In genomic region chr9:54416238-54416637, GRCm38 (mm10) we compare ENCODE assay signal across 12 mouse cellular contexts.
DNase-seq lines count a peak whose midpoint lies in the region; ATAC-seq and TF ChIP-seq lines count a peak whose summit lies in the region.
"Had no signal": no experiment of that assay in that cellular context is flagged by ENCODE, and none has a peak within 500 bp of the region (broad histone marks: within the 10 kb centered on the region; RNA-seq: fewer than 3 reads in every experiment).

No protein-coding gene starts in this region.

- 92% methylated on average over 2 of the region's 2 CpGs for WGBS in kidney, postnatal 0 days
- 94% methylated on average over 2 of the region's 2 CpGs for WGBS in kidney, embryonic 14.5 days

- H3K4me1 ChIP-seq in kidney, postnatal 0 days (replicated peaks; ENCODE audit: insufficient read depth, low read length): no peaks in the 10 kb centered on the region
- no peaks in the 10 kb centered on the region for H3K4me1 ChIP-seq in kidney, embryonic 14.5 days (ENCODE audit: control insufficient read depth, insufficient read depth, low read length)
- H3K4me1 ChIP-seq in CH12.LX (ENCODE audit: control insufficient read depth in 1 of 2, insufficient read depth in 2 of 2) (no peaks in the 10 kb centered on the region), MEL (ENCODE audit: control insufficient read depth in 1 of 2, insufficient read depth in 2 of 2, low read length in 2 of 2) (no peaks in the 10 kb centered on the region; a peak in 1 of 4 replicates)

- TF ChIP-seq CTCF in kidney, postnatal 0 days (IDR thresholded peaks at IDR 0.05; ENCODE audit: low read depth): peak; percentile 67
- TF ChIP-seq CTCF in CH12.LX (conservative IDR thresholded peaks at IDR 0.05 in 1 of 2, IDR thresholded peaks at IDR 0.05 in 1 of 2; ENCODE audit: low read depth in 2 of 2, low read length in 2 of 2) (peak; percentile 29 to 68; a peak in 3 of 4 replicates), MEL (IDR thresholded peaks at IDR 0.05 in 2 of 3, conservative IDR thresholded peaks at IDR 0.05 in 1 of 3; ENCODE audit: control insufficient read depth in 1 of 3, insufficient read depth in 1 of 3, low read depth in 2 of 3, low read length in 3 of 3, poor library complexity in 1 of 3, severe bottlenecking in 1 of 3) (peak in 2 of 3 experiments; percentile 31 to 55; a peak in 3 of 6 replicates)

- dilution Hi-C loops in CH12.LX (cut with MboI; ENCODE audit: extremely low pct_ligation_motif_present, extremely low pct_unique_long_range_greater_than_20kb, low sequenced_read_pairs): no loop called here

- 0 out of 2 replicates have a peak, but pooled peaks cover 2% of the 10 kb centered on the region for H3K36me3 ChIP-seq in kidney, postnatal 0 days (ENCODE audit: insufficient read depth, low read length)
- no peaks in the 10 kb centered on the region for H3K36me3 ChIP-seq in kidney, embryonic 14.5 days (ENCODE audit: control insufficient read depth, insufficient read depth, low read length)
- H3K36me3 ChIP-seq in CH12.LX (replicated peaks in 1 of 2; ENCODE audit: control insufficient read depth in 1 of 2, insufficient read depth in 1 of 2, low read length in 1 of 2) (peaks cover 16 to 50% of the 10 kb centered on the region in 2 experiments), MEL (ENCODE audit: control insufficient read depth in 1 of 2, insufficient read depth in 2 of 2, low read length in 2 of 2) (no peaks in the 10 kb centered on the region; a peak in 1 of 4 replicates)

- H3K27me3 ChIP-seq in kidney, postnatal 0 days (ENCODE audit: insufficient read depth, low read length): no peaks in the 10 kb centered on the region
- H3K27me3 ChIP-seq in kidney, embryonic 14.5 days (ENCODE audit: control insufficient read depth, insufficient read depth, low read length): no peaks in the 10 kb centered on the region
- H3K27me3 ChIP-seq in CH12.LX (replicated peaks) (no peaks in the 10 kb centered on the region), MEL (ENCODE audit: control insufficient read depth in 1 of 2, insufficient read depth in 2 of 2, low read length in 2 of 2) (no peaks in the 10 kb centered on the region)

- TF ChIP-seq EP300 in CH12.LX (IDR thresholded peaks at IDR 0.05; ENCODE audit: low read length): no peak
- TF ChIP-seq EP300 in MEL (IDR thresholded peaks at IDR 0.05; ENCODE audit: low read depth in 1 of 2, low read length in 2 of 2): no peak

- no peak overlapping the region for H3K4me2 ChIP-seq in kidney, postnatal 0 days (ENCODE audit: low read length)
- H3K4me2 ChIP-seq in kidney, embryonic 14.5 days (replicated peaks; ENCODE audit: low read depth, low read length): no peak overlapping the region
- no peak overlapping the region for H3K4me2 ChIP-seq in CH12.LX (ENCODE audit: insufficient read depth, low read depth, poor library complexity, severe bottlenecking)

- H3K9me3 ChIP-seq in kidney, postnatal 0 days (replicated peaks; ENCODE audit: low read length): no peaks in the 10 kb centered on the region
- no peaks in the 10 kb centered on the region for H3K9me3 ChIP-seq in kidney, embryonic 14.5 days (ENCODE audit: control insufficient read depth, low read length)
- peaks cover 3% of the 10 kb centered on the region for H3K9me3 ChIP-seq in CH12.LX (replicated peaks; ENCODE audit: low read length)
- H3K9me3 ChIP-seq in MEL (replicated peaks; ENCODE audit: insufficient read depth, low read length): no peaks in the 10 kb centered on the region

- TF ChIP-seq RAD21 in CH12.LX (IDR thresholded peaks at IDR 0.05; ENCODE audit: low read depth, low read length): peak; percentile 61
- peak; percentile 46 for TF ChIP-seq RAD21 in MEL (IDR thresholded peaks at IDR 0.05; ENCODE audit: low read depth, low read length)

- TF ChIP-seq POLR2A in CH12.LX (IDR thresholded peaks at IDR 0.05; ENCODE audit: low read depth, low read length) (no peak), MEL (IDR thresholded peaks at IDR 0.05; ENCODE audit: control insufficient read depth in 1 of 2, insufficient read depth in 1 of 2, low read depth in 1 of 2, low read length in 2 of 2, poor library complexity in 1 of 2) (no peak)

- no peak for ATAC-seq in kidney, postnatal 0 days (replicated peaks; ENCODE audit: low FRiP score, low read depth)
- no peak for ATAC-seq in kidney, embryonic 14.5 days (ENCODE audit: low FRiP score, low TSS enrichment)

- no peak overlapping the region for H3K4me3 ChIP-seq in kidney, postnatal 0 days (replicated peaks; ENCODE audit: low read depth, low read length)
- H3K4me3 ChIP-seq in kidney, embryonic 14.5 days (ENCODE audit: low read length): no peak overlapping the region
- H3K4me3 ChIP-seq in CH12.LX (replicated peaks in 1 of 3; ENCODE audit: low read depth in 2 of 3, low read length in 2 of 3, poor library complexity in 1 of 3) (no peak overlapping the region), MEL (ENCODE audit: control insufficient read depth in 1 of 2, insufficient read depth in 1 of 2, low read depth in 2 of 2, low read length in 2 of 2) (no peak overlapping the region)
- H3K4me3 ChIP-seq: erythroblast, embryonic 14.5 days had no signal

- H3K27ac ChIP-seq in kidney, postnatal 0 days: no peak overlapping the region
- H3K27ac ChIP-seq in kidney, embryonic 14.5 days (ENCODE audit: low read depth, low read length): no peak overlapping the region
- H3K27ac ChIP-seq in CH12.LX (ENCODE audit: insufficient read depth, low read depth) (no peak overlapping the region), MEL (ENCODE audit: control insufficient read depth, low read depth, low read length) (no peak overlapping the region)
- H3K27ac ChIP-seq: macrophage had no signal

- intact Hi-C loops in left cerebral cortex, postnatal 14 days (cut with DNase I): no loop called here

- in situ Hi-C loops in CH12.LX (cut with MboI; ENCODE audit: low pct_ligation_motif_present, low pct_unique_long_range_greater_than_20kb, low sequenced_read_pairs): no loop called here

- DNase-seq in kidney, postnatal 0 days (ENCODE audit: low spot score): peak; percentile 47
- DNase-seq in CH12.LX (ENCODE audit: extremely low read depth): peak; percentile 11
- DNase-seq in MEL (ENCODE audit: low read depth, low spot score): peak; percentile 35
- DNase-seq in forelimb bud, embryonic 11.5 days (ENCODE audit: low read depth, low spot score): peak; percentile 13
- no peak for DNase-seq in MN1 (ENCODE audit: low spot score)
- no peak for DNase-seq in left cerebral cortex, postnatal 14 days (ENCODE audit: low spot score in 2 of 2)
- DNase-seq: cerebellum, adult 8-10 months; kidney, postnatal 25 days; liver had no signal

- H3K9ac ChIP-seq in kidney, postnatal 0 days (ENCODE audit: low read depth, low read length): no peak overlapping the region
- no peak overlapping the region for H3K9ac ChIP-seq in kidney, embryonic 14.5 days (ENCODE audit: low read depth, low read length)
- H3K9ac ChIP-seq in CH12.LX (ENCODE audit: insufficient read depth, low read depth) (no peak overlapping the region), MEL (ENCODE audit: control insufficient read depth, low read depth, low read length, poor library complexity, severe bottlenecking) (no peak overlapping the region)

- no peaks in the 10 kb centered on the region for H3K79me2 ChIP-seq in CH12.LX (replicated peaks; ENCODE audit: control insufficient read depth, extremely low read depth, insufficient read depth, poor library complexity, severe bottlenecking)
- H3K79me2 ChIP-seq in MEL (ENCODE audit: control insufficient read depth, insufficient read depth, low read length, poor library complexity): no peaks in the 10 kb centered on the region

TF ChIP-seq in CH12.LX, 34 proteins besides CTCF, POLR2A, EP300 and RAD21:
- peak; percentile 46 for TF ChIP-seq SMC3 (IDR thresholded peaks at IDR 0.05; ENCODE audit: low read depth, low read length)
- TF ChIP-seq POLR2AphosphoS2 (IDR thresholded peaks at IDR 0.05; ENCODE audit: low read depth, low read length): no peak

TF ChIP-seq in MEL, 35 proteins besides CTCF, POLR2A, EP300 and RAD21:
- TF ChIP-seq ELF1 (IDR thresholded peaks at IDR 0.05; ENCODE audit: low read depth, low read length) (no peak), SMC3 (IDR thresholded peaks at IDR 0.05; ENCODE audit: low read depth, low read length) (peak; percentile 40)
TF ChIP-seq in MEL: peak in this region for 1.

Comparison
In these comparisons a context has a peak if more than half of its experiments do, and no peak if none do; other contexts are left out.
1. DNase-seq: peak in kidney, postnatal 0 days (single experiment), CH12.LX (single experiment), MEL (single experiment) and forelimb bud, embryonic 11.5 days (single experiment); none in MN1 (single experiment) and left cerebral cortex, postnatal 14 days (0 of 2).
2. Peak in every context shown above with its lines, with median percentiles within 50 percentile points of each other: CTCF ChIP-seq.